Mouse (Mus musculus) neural tube, embryonic 12.5 days (tissue): ENCODE data around the gene Tmem178b. TPM values are rescaled to one million over a fixed set of nuclear protein-coding genes. Genes with fewer than 3 reads are reported as not detected.

Source experiments
- polyA plus RNA-seq: library from polyadenylated mRNA; unstranded; fragments of >200 nt; fragmentation: Nextera tagmentation; extraction: Ambion mirVana; gene quantifications from 2 replicates; pipeline ENCODE4 v1.2.1, GENCODE M21; 2016

The Tmem178b gene
- polyA plus RNA-seq, 1 experiment from 2014 or later = 19.5 TPM

Other genes starting within 250 kb of the Tmem178b start
- gene Braf, start 147.8 kb upstream of the Tmem178b start, polyA plus RNA-seq = 23.2 and 24.0 TPM in 2 replicates
- gene Mrps33, start 62.3 kb upstream of the Tmem178b start, polyA plus RNA-seq = 231 and 233 TPM in 2 replicates